Mouse (Mus musculus) embryonic facial prominence, embryonic 10.5 days (tissue): ENCODE results near the gene Rasl12. TPM values are rescaled to one million over a fixed set of nuclear protein-coding genes. Genes with fewer than 3 reads are reported as not detected.

Experiments used
- polyA plus RNA-seq: library from polyadenylated mRNA; unstranded; fragments of >200 nt; fragmentation: Nextera tagmentation; extraction: Ambion mirVana; gene quantifications from 2 replicates; pipeline ENCODE4 v1.2.1, GENCODE M21; 2016

The Rasl12 gene
- polyA plus RNA-seq, 1 experiment from 2014 or later = 8.3 TPM

Other genes with a start within 250 kb of the Rasl12 start
- 8.2 and 8.3 TPM in 2 replicates for gene Parp16, start 203.2 kb upstream of the Rasl12 start, polyA plus RNA-seq
- 0.05 and 0.15 TPM in 2 replicates for gene Cilp, start 133.3 kb upstream of the Rasl12 start, polyA plus RNA-seq
- gene Clpx, start 104.2 kb upstream of the Rasl12 start, polyA plus RNA-seq = 48.3 and 50.9 TPM in 2 replicates
- gene Pdcd7, start 52.4 kb upstream of the Rasl12 start, polyA plus RNA-seq = 10.3 and 10.6 TPM in 2 replicates
- 0.38 and 0.66 TPM in 2 replicates for gene Ubap1l, start 37.5 kb upstream of the Rasl12 start, polyA plus RNA-seq
- gene Kbtbd13, start 6.9 kb upstream of the Rasl12 start, polyA plus RNA-seq = 1.0 and 1.2 TPM in 2 replicates
- not detected in 2 replicates for gene Slc51b, start 24.4 kb downstream of the Rasl12 start, polyA plus RNA-seq
- gene Mtfmt, start 37.3 kb downstream of the Rasl12 start, polyA plus RNA-seq = 20.1 and 22.7 TPM in 2 replicates
- 103 and 112 TPM in 2 replicates for gene Spg21, start 62.4 kb downstream of the Rasl12 start, polyA plus RNA-seq
- gene Ankdd1a, start 121.7 kb downstream of the Rasl12 start, polyA plus RNA-seq = not detected in 2 replicates
- gene Plekho2, start 181.5 kb downstream of the Rasl12 start, polyA plus RNA-seq = 14.3 and 15.2 TPM in 2 replicates
- gene Pif1, start 188.7 kb downstream of the Rasl12 start, polyA plus RNA-seq = 27.7 and 28.0 TPM in 2 replicates
- gene Rbpms2, start 231.1 kb downstream of the Rasl12 start, polyA plus RNA-seq = 26.2 and 26.4 TPM in 2 replicates